Mouse (Mus musculus) heart, embryonic 11.5 days (tissue): Measurements from ENCODE around the gene Zfand3. TPM values are rescaled to one million over a fixed set of nuclear protein-coding genes. Genes with fewer than 3 reads are reported as not detected.
A peak's percentile ranks its signal among the peaks of the same experiment; 100 is the strongest.

Experiments
- ATAC-seq: fragments of 200-750 bp; cut with Nextera tagmentation; replicated peaks from 2 replicates; pipeline ENCODE4 v1.8.0; 2017; ENCODE audit warnings: moderate library complexity; ENCODE audit not compliant: insufficient number of reproducible peaks, low FRiP score, low TSS enrichment
- H3K27ac ChIP-seq: fragments of 300-500 bp; sonication (generic); 2 replicates; pipeline ENCODE4 v1.5.1; 2014; ENCODE audit warnings: mild to moderate bottlenecking, low read depth, low read length
- H3K27me3 ChIP-seq: fragments of 300-500 bp; sonication (generic); 2 replicates; pipeline ENCODE4 v1.6.1; 2014; ENCODE audit warnings: mild to moderate bottlenecking, low read length, mixed read lengths; ENCODE audit not compliant: control insufficient read depth, insufficient read depth
- H3K36me3 ChIP-seq: fragments of 300-500 bp; sonication (generic); 2 replicates; pipeline ENCODE4 v1.6.1; 2014; ENCODE audit warnings: mild to moderate bottlenecking, low read length, moderate library complexity, mixed read lengths; ENCODE audit not compliant: control insufficient read depth, insufficient read depth
- H3K4me1 ChIP-seq: fragments of 300-500 bp; sonication (generic); 2 replicates; pipeline ENCODE4 v1.6.1; 2014; ENCODE audit warnings: low read length; ENCODE audit not compliant: control insufficient read depth, insufficient read depth
- H3K4me2 ChIP-seq: fragments of 300-500 bp; sonication (generic); 2 replicates; pipeline ENCODE4 v1.6.1; 2014; ENCODE audit warnings: mild to moderate bottlenecking, moderate library complexity
- H3K4me3 ChIP-seq: fragments of 300-500 bp; sonication (generic); 2 replicates; pipeline ENCODE4 v1.5.1; 2014; ENCODE audit warnings: low read depth, low read length
- H3K9ac ChIP-seq: fragments of 300-500 bp; sonication (generic); 2 replicates; pipeline ENCODE4 v1.6.1; 2014; ENCODE audit warnings: mild to moderate bottlenecking, low read depth, low read length, moderate library complexity
- H3K9me3 ChIP-seq: fragments of 300-500 bp; sonication (generic); replicated peaks from 2 replicates; pipeline ENCODE4 v1.6.1; 2016; ENCODE audit warnings: low read length; ENCODE audit not compliant: control insufficient read depth
- WGBS: fragments of 180-500 bp; shearing (Covaris S2); extraction: QIAGEN DNeasy Blood & Tissue Kit; methylation state at CpG from one replicate; pipeline ENCODE4 v1.1.7; 2014; ENCODE audit not compliant: insufficient replicate concordance; 5-methylcytosine and 5-hydroxymethylcytosine counted together
- polyA plus RNA-seq: library from polyadenylated mRNA; unstranded; fragments of >200 nt; fragmentation: Nextera tagmentation; extraction: Ambion mirVana; gene quantifications from 2 replicates; pipeline ENCODE4 v1.2.1, GENCODE M21; 2014

The Zfand3 gene
- polyA plus RNA-seq, 1 experiment from 2014 or later = 51.4 TPM

GRCm38 (mm10) chr17:30158419-30159108 is 154.0 kb downstream of the Zfand3 start:
- no peaks in the 10 kb centered on the region for H3K9me3 ChIP-seq
- 72% methylated on average over 10 of the region's 10 CpGs for WGBS
- no peak overlapping the region for H3K27ac ChIP-seq
- no peak overlapping the region for H3K4me3 ChIP-seq
- H3K36me3 ChIP-seq = no peaks in the 10 kb centered on the region
- peaks cover 51% of the 10 kb centered on the region for H3K4me1 ChIP-seq
- H3K9ac ChIP-seq = no peak overlapping the region
- H3K4me2 ChIP-seq = no peak overlapping the region
- H3K27me3 ChIP-seq = no peaks in the 10 kb centered on the region
- ATAC-seq = no peak

GRCm38 (mm10) chr17:30159341-30159740 is 154.8 kb downstream of the Zfand3 start:
- no peaks in the 10 kb centered on the region for H3K27me3 ChIP-seq
- no peak overlapping the region for H3K4me3 ChIP-seq
- H3K9me3 ChIP-seq = no peaks in the 10 kb centered on the region
- H3K9ac ChIP-seq = no peak overlapping the region
- no peak overlapping the region for H3K4me2 ChIP-seq
- no peaks in the 10 kb centered on the region for H3K36me3 ChIP-seq
- ATAC-seq = no peak
- 41% methylated on average over 5 of the region's 5 CpGs for WGBS
- peaks cover 54% of the 10 kb centered on the region for H3K4me1 ChIP-seq
- H3K27ac ChIP-seq = no peak overlapping the region

GRCm38 (mm10) chr17:30160823-30161432 is 156.4 kb downstream of the Zfand3 start:
- Histone ChIP-seq H3K4me3 (no peak overlapping the region), H3K36me3 (no peaks in the 10 kb centered on the region), H3K27me3 (no peaks in the 10 kb centered on the region), H3K4me1 (peaks cover 58% of the 10 kb centered on the region), H3K4me2 (no peak overlapping the region), H3K27ac (no peak overlapping the region), H3K9ac (no peak overlapping the region), H3K9me3 (no peaks in the 10 kb centered on the region)
- no peak for ATAC-seq
- 82% methylated on average over 14 of the region's 14 CpGs for WGBS

GRCm38 (mm10) chr17:30162983-30163382 is 158.4 kb downstream of the Zfand3 start:
- H3K27me3 ChIP-seq = no peaks in the 10 kb centered on the region
- no peaks in the 10 kb centered on the region for H3K36me3 ChIP-seq
- no peak overlapping the region for H3K27ac ChIP-seq
- H3K4me2 ChIP-seq = no peak overlapping the region
- no peaks in the 10 kb centered on the region for H3K9me3 ChIP-seq
- peaks cover 44% of the 10 kb centered on the region for H3K4me1 ChIP-seq
- no peak overlapping the region for H3K4me3 ChIP-seq
- ATAC-seq = no peak
- WGBS = 56% methylated on average over 5 of the region's 5 CpGs
- H3K9ac ChIP-seq = no peak overlapping the region

- Histone ChIP-seq H3K4me2 (no peak overlapping the region), H3K4me3 (no peak overlapping the region), H3K9ac (no peak overlapping the region), H3K27ac (no peak overlapping the region), H3K9me3 (no peaks in the 10 kb centered on the region), H3K27me3 (no peaks in the 10 kb centered on the region), H3K4me1 (peaks cover 37% of the 10 kb centered on the region), H3K36me3 (no peaks in the 10 kb centered on the region)
- ATAC-seq = no peak
- WGBS = 58% methylated on average over 6 of the region's 6 CpGs
Measured at GRCm38 (mm10) chr17:30163793-30164192, 159.3 kb downstream of the Zfand3 start.

- Histone ChIP-seq H3K9me3 (no peaks in the 10 kb centered on the region), H3K27ac (peak overlapping the region; percentile 29; the same call in 1 of the 2 replicates), H3K4me2 (peak overlapping the region; percentile 8; the same call in 1 of the 2 replicates), H3K36me3 (no peaks in the 10 kb centered on the region), H3K4me3 (no peak overlapping the region), H3K4me1 (peaks cover 29% of the 10 kb centered on the region), H3K27me3 (no peaks in the 10 kb centered on the region), H3K9ac (no peak overlapping the region)
- no peak for ATAC-seq
- 20% methylated on average over 9 of the region's 9 CpGs for WGBS
Measured at GRCm38 (mm10) chr17:30164818-30165217, 160.3 kb downstream of the Zfand3 start.

- Histone ChIP-seq H3K36me3 (no peaks in the 10 kb centered on the region), H3K9me3 (no peaks in the 10 kb centered on the region), H3K4me1 (no peaks in the 10 kb centered on the region), H3K4me2 (no peak overlapping the region), H3K9ac (no peak overlapping the region), H3K27me3 (no peaks in the 10 kb centered on the region), H3K27ac (no peak overlapping the region), H3K4me3 (no peak overlapping the region)
- no peak for ATAC-seq
- 91% methylated on average over 4 of the region's 4 CpGs for WGBS
Measured at GRCm38 (mm10) chr17:30177435-30177834, 172.9 kb downstream of the Zfand3 start.

GRCm38 (mm10) chr17:30178402-30178801 is 173.9 kb downstream of the Zfand3 start:
- no peaks in the 10 kb centered on the region for H3K4me1 ChIP-seq
- no peak for ATAC-seq
- H3K27ac ChIP-seq = no peak overlapping the region
- no peaks in the 10 kb centered on the region for H3K27me3 ChIP-seq
- no peaks in the 10 kb centered on the region for H3K9me3 ChIP-seq
- H3K4me2 ChIP-seq = no peak overlapping the region
- no peaks in the 10 kb centered on the region for H3K36me3 ChIP-seq
- 87% methylated on average over 1 of the region's 1 CpGs for WGBS
- H3K9ac ChIP-seq = no peak overlapping the region
- no peak overlapping the region for H3K4me3 ChIP-seq

- Histone ChIP-seq H3K9ac (no peak overlapping the region), H3K27ac (no peak overlapping the region), H3K4me1 (no peaks in the 10 kb centered on the region), H3K36me3 (no peaks in the 10 kb centered on the region; the same call in 1 of the 2 replicates), H3K9me3 (no peaks in the 10 kb centered on the region), H3K4me3 (no peak overlapping the region), H3K4me2 (no peak overlapping the region), H3K27me3 (no peaks in the 10 kb centered on the region)
- ATAC-seq = no peak
- WGBS = 91% methylated on average over 6 of the region's 6 CpGs
Measured at GRCm38 (mm10) chr17:30180197-30180596, 175.7 kb downstream of the Zfand3 start.
